Mouse (Mus musculus) lung, embryonic 14.5 days (tissue): ENCODE data around the gene Srm. TPM values are rescaled to one million over a fixed set of nuclear protein-coding genes. Genes with fewer than 3 reads are reported as not detected.

ENCODE experiments used
- ATAC-seq: fragments of 200-750 bp; cut with Nextera tagmentation; 2 replicates; pipeline ENCODE4 v1.8.0; 2017; ENCODE audit warnings: mild to moderate bottlenecking, moderate TSS enrichment, moderate library complexity; ENCODE audit not compliant: insufficient read depth
- DNase-seq: peaks from one replicate; pipeline ENCODE4 v3.0.0-alpha.2; 2015
- H3K27ac ChIP-seq: fragments of 300-500 bp; sonication (generic); 2 replicates; pipeline ENCODE4 v1.5.1; 2014; ENCODE audit warnings: low read depth, mild to moderate bottlenecking, moderate library complexity
- H3K27me3 ChIP-seq: fragments of 300-500 bp; sonication (generic); 2 replicates; pipeline ENCODE4 v1.6.1; 2014; ENCODE audit warnings: low read length, control low read depth; ENCODE audit not compliant: insufficient read depth
- H3K36me3 ChIP-seq: fragments of 300-500 bp; sonication (generic); 2 replicates; pipeline ENCODE4 v1.6.1; 2014; ENCODE audit warnings: control low read depth; ENCODE audit not compliant: insufficient read depth
- H3K4me1 ChIP-seq: fragments of 300-500 bp; sonication (generic); 2 replicates; pipeline ENCODE4 v1.6.1; 2014; ENCODE audit warnings: antibody characterized with exemption, control low read depth; ENCODE audit not compliant: insufficient read depth
- H3K4me2 ChIP-seq: fragments of 300-500 bp; sonication (generic); 2 replicates; pipeline ENCODE4 v1.6.1; 2014; ENCODE audit warnings: mild to moderate bottlenecking
- H3K4me3 ChIP-seq: fragments of 300-500 bp; sonication (generic); 2 replicates; pipeline ENCODE4 v1.5.1; 2014; ENCODE audit warnings: low read depth, low read length
- H3K9ac ChIP-seq: fragments of 300-500 bp; sonication (generic); 2 replicates; pipeline ENCODE4 v1.6.1; 2014
- H3K9me3 ChIP-seq: fragments of 300-500 bp; sonication (generic); 2 replicates; pipeline ENCODE4 v1.6.1; 2016; ENCODE audit warnings: low read depth, low read length, control low read depth
- CTCF ChIP-seq: IDR thresholded peaks from 2 replicates; pipeline ENCODE4 v1.5.1; 2016; ENCODE audit warnings: antibody characterized with exemption, low read depth
- WGBS: fragments of 180-500 bp; shearing (Covaris S2); extraction: QIAGEN DNeasy Blood & Tissue Kit; methylation state at CpG from one replicate; pipeline ENCODE4 v1.1.7; 2014; 5-methylcytosine and 5-hydroxymethylcytosine counted together
- polyA plus RNA-seq: library from polyadenylated mRNA; unstranded; fragments of >200 nt; fragmentation: Nextera tagmentation; extraction: Ambion mirVana; gene quantifications from 2 replicates; pipeline ENCODE4 v1.2.1, GENCODE M21; 2014

Srm gene
- polyA plus RNA-seq, 1 experiment from 2014 or later = 279 TPM

- no peak for TF ChIP-seq CTCF
- Histone ChIP-seq H3K27ac (no peak overlapping the region), H3K27me3 (no peaks in the 10 kb centered on the region), H3K4me3 (peak overlapping the region; percentile 100), H3K36me3 (peaks cover 51% of the 10 kb centered on the region), H3K9ac (peak overlapping the region; percentile 23; the same call in 1 of the 2 replicates), H3K4me2 (peak overlapping the region; percentile 89), H3K4me1 (peaks cover 8% of the 10 kb centered on the region; the same call in 1 of the 2 replicates), H3K9me3 (no peaks in the 10 kb centered on the region)
- 78% methylated on average over 10 of the region's 10 CpGs for WGBS
- no peak for DNase-seq
- no peak for ATAC-seq
These were observed 33.7 kb downstream of the Srm start for GRCm38 (mm10) chr4:148625010-148625409.

GRCm38 (mm10) chr4:148625756-148626622 is 34.7 kb downstream of the Srm start:
- under 1% methylated on average over 57 of the region's 57 CpGs for WGBS
- ATAC-seq (peak; percentile 64), DNase-seq (peak; percentile 77)
- Histone ChIP-seq H3K36me3 (peaks cover 42% of the 10 kb centered on the region), H3K27ac (peak overlapping the region; percentile 97), H3K9ac (peak overlapping the region; percentile 100), H3K4me3 (peak overlapping the region; percentile 100), H3K9me3 (no peaks in the 10 kb centered on the region), H3K27me3 (no peaks in the 10 kb centered on the region), H3K4me1 (peaks cover 8% of the 10 kb centered on the region; the same call in 1 of the 2 replicates), H3K4me2 (peak overlapping the region; percentile 89)
- TF ChIP-seq CTCF = no peak

GRCm38 (mm10) chr4:148626623-148627185 is 35.4 kb downstream of the Srm start, which contains the start of gene Tardbp:
TSS of gene Tardbp (minus strand) at chr4:148627019.
- no peaks in the 10 kb centered on the region for H3K9me3 ChIP-seq
- H3K4me1 ChIP-seq = peaks cover 8% of the 10 kb centered on the region; the same call in 1 of the 2 replicates
- H3K27ac ChIP-seq = peak within 1 kb of the TSS; percentile 97
- H3K4me2 ChIP-seq = peak within 1 kb of the TSS; percentile 89
- no peak; the same call in 1 of the 2 replicates for TF ChIP-seq CTCF
- ATAC-seq (peak; percentile 96), DNase-seq (peak; percentile 98)
- H3K9ac ChIP-seq = peak within 1 kb of the TSS; percentile 100
- H3K27me3 ChIP-seq = no peaks in the 10 kb centered on the region
- under 1% methylated on average over 51 of the region's 51 CpGs for WGBS
- H3K36me3 ChIP-seq = peaks cover 35% of the 10 kb centered on the region
- peak within 1 kb of the TSS; percentile 100 for H3K4me3 ChIP-seq

GRCm38 (mm10) chr4:148627246-148627645 is 35.9 kb downstream of the Srm start:
- H3K36me3 ChIP-seq = peaks cover 29% of the 10 kb centered on the region
- TF ChIP-seq CTCF = no peak
- DNase-seq (no peak), ATAC-seq (peak; percentile 22)
- H3K27me3 ChIP-seq = no peaks in the 10 kb centered on the region
- H3K27ac ChIP-seq = no peak overlapping the region
- H3K4me3 ChIP-seq = peak overlapping the region; percentile 100
- H3K9me3 ChIP-seq = no peaks in the 10 kb centered on the region
- peaks cover 8% of the 10 kb centered on the region; the same call in 1 of the 2 replicates for H3K4me1 ChIP-seq
- H3K9ac ChIP-seq = no peak overlapping the region
- peak overlapping the region; percentile 89 for H3K4me2 ChIP-seq
- 61% methylated on average over 3 of the region's 3 CpGs for WGBS

GRCm38 (mm10) chr4:148632013-148632692 is 40.9 kb downstream of the Srm start:
- no peak for TF ChIP-seq CTCF
- Histone ChIP-seq H3K4me2 (no peak overlapping the region), H3K27ac (peak overlapping the region; percentile 70), H3K4me3 (no peak overlapping the region), H3K9ac (no peak overlapping the region), H3K27me3 (no peaks in the 10 kb centered on the region), H3K36me3 (no peaks in the 10 kb centered on the region), H3K9me3 (no peaks in the 10 kb centered on the region), H3K4me1 (no peaks in the 10 kb centered on the region)
- ATAC-seq = no peak; the same call in 1 of the 2 replicates
- 47% methylated on average over 3 of the region's 3 CpGs for WGBS
- DNase-seq = peak; percentile 54

GRCm38 (mm10) chr4:148633395-148634061 is 42.2 kb downstream of the Srm start:
- no peaks in the 10 kb centered on the region for H3K36me3 ChIP-seq
- H3K9ac ChIP-seq = no peak overlapping the region
- H3K4me3 ChIP-seq = no peak overlapping the region
- DNase-seq = no peak
- no peak for TF ChIP-seq CTCF
- H3K27ac ChIP-seq = no peak overlapping the region
- no peaks in the 10 kb centered on the region for H3K4me1 ChIP-seq
- no peak for ATAC-seq
- no peaks in the 10 kb centered on the region for H3K27me3 ChIP-seq
- WGBS = 67% methylated on average over 2 of the region's 2 CpGs
- H3K9me3 ChIP-seq = no peaks in the 10 kb centered on the region
- H3K4me2 ChIP-seq = no peak overlapping the region
